10 mouse cellular contexts compared by ENCODE assay signal in genomic region chr7:83201126-83201686, GRCm38 (mm10).
A peak's percentile ranks its signal among the peaks of the same experiment; 100 is the strongest.
DNase-seq lines count a peak whose midpoint lies in the region; ATAC-seq lines count a peak whose summit lies in the region.
"Had no signal": no experiment of that assay in that cellular context is flagged by ENCODE, and none has a peak within 500 bp of the region (broad histone marks: within the 10 kb centered on the region; RNA-seq: fewer than 3 reads in every experiment).

No protein-coding gene starts in this region.

- no peak for DNase-seq in heart, postnatal 25 days (ENCODE audit: low spot score)
- peak; percentile 22 for DNase-seq in neural tube, embryonic 11.5 days (ENCODE audit: low spot score)
- no peak for DNase-seq in neural tube, embryonic 10.5 days (ENCODE audit: extremely low spot score, low spot score)
- no peak for DNase-seq in ovary, postnatal 36 days (ENCODE audit: low spot score)
- no peak for DNase-seq in spleen, postnatal 14 days (ENCODE audit: low spot score in 2 of 2)

- ATAC-seq in heart, embryonic 11.5 days (replicated peaks; ENCODE audit: insufficient number of reproducible peaks, low FRiP score, low TSS enrichment), result no peak
- peak; percentile 59 for ATAC-seq in neural tube, embryonic 11.5 days (ENCODE audit: insufficient read depth, low FRiP score, low TSS enrichment)
- peak; percentile 25 for ATAC-seq in hindbrain, embryonic 16.5 days
- ATAC-seq in neural tube, embryonic 14.5 days (ENCODE audit: low read depth), result peak; percentile 52

- peaks cover 11% of the 10 kb centered on the region for H3K4me1 ChIP-seq in heart, embryonic 11.5 days (ENCODE audit: control insufficient read depth, insufficient read depth, low read length)
- H3K4me1 ChIP-seq in neural tube, embryonic 11.5 days (ENCODE audit: control insufficient read depth, insufficient read depth, low read length), result peaks cover 32% of the 10 kb centered on the region
- peaks cover 44% of the 10 kb centered on the region for H3K4me1 ChIP-seq in hindbrain, embryonic 16.5 days (ENCODE audit: control insufficient read depth, insufficient read depth, low read depth, low read length)
- peaks cover 46% of the 10 kb centered on the region for H3K4me1 ChIP-seq in neural tube, embryonic 14.5 days (ENCODE audit: control insufficient read depth, insufficient read depth, low read length)

- peak overlapping the region; percentile 22; the same call in 1 of the 2 replicates for H3K9ac ChIP-seq in heart, embryonic 11.5 days (ENCODE audit: low read depth, low read length)
- H3K9ac ChIP-seq in neural tube, embryonic 11.5 days (ENCODE audit: low read length), result no peak overlapping the region
- peak overlapping the region; percentile 57; the same call in 1 of the 2 replicates for H3K9ac ChIP-seq in hindbrain, embryonic 16.5 days (ENCODE audit: low read depth, low read length)
- H3K9ac ChIP-seq in neural tube, embryonic 14.5 days (replicated peaks; ENCODE audit: low read depth, low read length), result peak overlapping the region; percentile 5
- H3K9ac ChIP-seq: limb, embryonic 12.5 days had no signal

- no peak overlapping the region for H3K4me3 ChIP-seq in heart, embryonic 11.5 days (ENCODE audit: low read depth, low read length)
- H3K4me3 ChIP-seq in neural tube, embryonic 11.5 days (ENCODE audit: low read depth, low read length), result no peak overlapping the region
- H3K4me3 ChIP-seq in hindbrain, embryonic 16.5 days (ENCODE audit: low read length), result peak overlapping the region; percentile 28; the same call in 1 of the 2 replicates
- H3K4me3 ChIP-seq in neural tube, embryonic 14.5 days (ENCODE audit: low read depth, low read length), result no peak overlapping the region
- H3K4me3 ChIP-seq: limb, embryonic 12.5 days; megakaryocyte, embryonic 14.5 days had no signal

- intact Hi-C loops in heart, postnatal 25 days (cut with DNase I), result no loop called here

- H3K36me3 ChIP-seq in heart, embryonic 11.5 days (ENCODE audit: control insufficient read depth, insufficient read depth, low read length), result no peaks in the 10 kb centered on the region
- no peaks in the 10 kb centered on the region for H3K36me3 ChIP-seq in neural tube, embryonic 11.5 days (ENCODE audit: control insufficient read depth, insufficient read depth, low read length)
- no peaks in the 10 kb centered on the region for H3K36me3 ChIP-seq in hindbrain, embryonic 16.5 days (ENCODE audit: control insufficient read depth, insufficient read depth, low read length)
- H3K36me3 ChIP-seq in neural tube, embryonic 14.5 days (ENCODE audit: control insufficient read depth, insufficient read depth, low read length), result no peaks in the 10 kb centered on the region
- H3K36me3 ChIP-seq: limb, embryonic 12.5 days had no signal

- H3K27me3 ChIP-seq in heart, embryonic 11.5 days (ENCODE audit: control insufficient read depth, insufficient read depth, low read length), result peaks cover 4% of the 10 kb centered on the region; the same call in 1 of the 2 replicates
- H3K27me3 ChIP-seq in neural tube, embryonic 11.5 days (ENCODE audit: control insufficient read depth, insufficient read depth, low read length), result no peaks in the 10 kb centered on the region
- no peaks in the 10 kb centered on the region for H3K27me3 ChIP-seq in hindbrain, embryonic 16.5 days (replicated peaks; ENCODE audit: control insufficient read depth, insufficient read depth, low read length)
- H3K27me3 ChIP-seq in neural tube, embryonic 14.5 days (ENCODE audit: control insufficient read depth, insufficient read depth, low read length), result no peaks in the 10 kb centered on the region
- H3K27me3 ChIP-seq: limb, embryonic 12.5 days had no signal

- no peak overlapping the region for H3K4me2 ChIP-seq in heart, embryonic 11.5 days
- H3K4me2 ChIP-seq in neural tube, embryonic 11.5 days (ENCODE audit: low read depth), result no peak overlapping the region
- H3K4me2 ChIP-seq in hindbrain, embryonic 16.5 days (ENCODE audit: low read length), result peak overlapping the region; percentile 59
- H3K4me2 ChIP-seq in neural tube, embryonic 14.5 days (ENCODE audit: low read depth, low read length), result peak overlapping the region; percentile 38

- H3K27ac ChIP-seq in heart, embryonic 11.5 days (ENCODE audit: low read depth, low read length), result no peak overlapping the region
- H3K27ac ChIP-seq in neural tube, embryonic 11.5 days (ENCODE audit: low read depth, low read length), result peak overlapping the region; percentile 34
- peak overlapping the region; percentile 90 for H3K27ac ChIP-seq in hindbrain, embryonic 16.5 days (ENCODE audit: low read depth, low read length)
- peak overlapping the region; percentile 90 for H3K27ac ChIP-seq in neural tube, embryonic 14.5 days (ENCODE audit: low read depth, low read length)

- H3K9me3 ChIP-seq in heart, embryonic 11.5 days (replicated peaks; ENCODE audit: control insufficient read depth, low read length), result no peaks in the 10 kb centered on the region
- H3K9me3 ChIP-seq in neural tube, embryonic 11.5 days (ENCODE audit: control insufficient read depth, low read length), result no peaks in the 10 kb centered on the region
- no peaks in the 10 kb centered on the region for H3K9me3 ChIP-seq in hindbrain, embryonic 16.5 days (ENCODE audit: control insufficient read depth, low read length)
- H3K9me3 ChIP-seq in neural tube, embryonic 14.5 days (ENCODE audit: control insufficient read depth, low read length), result no peaks in the 10 kb centered on the region
- H3K9me3 ChIP-seq: limb, embryonic 12.5 days; megakaryocyte, embryonic 14.5 days had no signal

- WGBS in heart, embryonic 11.5 days (ENCODE audit: insufficient replicate concordance), result 65% methylated on average over 7 of the region's 7 CpGs
- 53% methylated on average over 7 of the region's 7 CpGs for WGBS in neural tube, embryonic 11.5 days
- 21% methylated on average over 7 of the region's 7 CpGs for WGBS in hindbrain, embryonic 16.5 days
- WGBS in neural tube, embryonic 14.5 days, result 25% methylated on average over 7 of the region's 7 CpGs

Comparison
In these comparisons a context has a peak if more than half of its experiments do, and no peak if none do; other contexts are left out.
1. H3K4me2 ChIP-seq: peak in hindbrain, embryonic 16.5 days (single experiment) and neural tube, embryonic 14.5 days (single experiment); none in heart, embryonic 11.5 days (single experiment) and neural tube, embryonic 11.5 days (single experiment).